ENCODE assay signal across 15 mouse cellular contexts in the genomic region with DNA sequence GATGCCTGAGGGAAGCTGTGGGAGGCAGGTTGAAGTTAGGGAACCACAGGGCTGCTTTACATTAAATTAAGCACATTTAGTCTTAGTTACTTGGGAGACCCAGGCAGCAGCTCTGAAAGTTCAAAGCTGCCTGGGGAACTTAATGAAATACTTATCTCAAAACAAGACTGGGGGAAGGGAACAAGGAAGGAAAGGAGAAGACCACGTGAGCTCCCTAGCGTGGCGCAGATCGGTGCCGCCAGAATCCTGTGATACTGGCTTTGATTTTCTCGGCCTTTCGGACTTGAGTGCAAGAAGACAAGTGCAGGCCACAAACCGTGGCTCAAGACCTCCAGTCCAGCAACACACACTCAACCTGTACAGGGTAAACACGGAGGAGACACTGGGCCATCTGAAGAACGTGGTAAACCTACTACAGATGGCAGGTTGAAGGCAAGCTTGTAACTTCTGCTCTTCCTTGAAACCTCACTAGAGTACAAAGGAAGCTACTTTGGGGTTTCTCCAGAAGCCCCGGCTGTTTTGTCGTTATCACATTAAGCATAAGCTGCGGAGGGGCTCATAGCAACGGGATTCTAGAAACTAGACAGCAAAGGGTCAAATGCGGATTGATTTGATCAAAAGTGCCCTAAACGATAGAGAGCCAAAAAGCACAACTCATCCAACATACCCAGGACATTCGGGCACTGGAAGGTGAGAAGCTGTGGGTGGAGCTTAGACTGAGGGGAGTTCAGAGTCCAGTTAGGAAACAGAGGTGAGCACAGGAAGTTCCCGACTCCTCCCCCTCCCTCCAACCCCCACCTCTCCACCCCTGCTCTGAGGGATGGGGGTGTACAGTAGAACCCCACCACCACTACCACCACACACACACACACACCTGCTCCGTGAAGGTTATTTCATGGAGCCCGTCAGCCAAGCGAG. TPM values are rescaled to one million over a fixed set of nuclear protein-coding genes. Genes with fewer than 3 reads are reported as not detected.
DNase-seq lines count a peak whose midpoint lies in the region; ATAC-seq and TF ChIP-seq lines count a peak whose summit lies in the region.
"Had no signal": no experiment of that assay in that cellular context is flagged by ENCODE, and none has a peak within 500 bp of the region (broad histone marks: within the 10 kb centered on the region; RNA-seq: fewer than 3 reads in every experiment).

No protein-coding gene starts in this region.

- H3K9me3 ChIP-seq in liver, embryonic 11.5 days (ENCODE audit: control insufficient read depth, low read length): no peaks in the 10 kb centered on the region
- no peaks in the 10 kb centered on the region for H3K9me3 ChIP-seq in stomach, postnatal 0 days (ENCODE audit: control insufficient read depth, low read length)
- H3K9me3 ChIP-seq: embryonic facial prominence, embryonic 15.5 days; heart, embryonic 13.5 days; limb, embryonic 12.5 days; neural tube, embryonic 12.5 days had no signal

- H3K4me1 ChIP-seq in liver, embryonic 11.5 days (replicated peaks; ENCODE audit: control insufficient read depth, insufficient read depth, low read length): peaks cover 31% of the 10 kb centered on the region
- no peaks in the 10 kb centered on the region for H3K4me1 ChIP-seq in stomach, postnatal 0 days (replicated peaks; ENCODE audit: control insufficient read depth, insufficient read depth)

- no peak for TF ChIP-seq EP300 in stomach, postnatal 0 days (optimal IDR thresholded peaks at IDR 0.05)

- no peaks in the 10 kb centered on the region for H3K36me3 ChIP-seq in liver, embryonic 11.5 days (ENCODE audit: control insufficient read depth, insufficient read depth, low read length)
- no peaks in the 10 kb centered on the region for H3K36me3 ChIP-seq in stomach, postnatal 0 days (ENCODE audit: control insufficient read depth, insufficient read depth, low read length)
- H3K36me3 ChIP-seq: embryonic facial prominence, embryonic 15.5 days; limb, embryonic 12.5 days; neural tube, embryonic 12.5 days had no signal

- TF ChIP-seq CTCF in stomach, postnatal 0 days (IDR thresholded peaks at IDR 0.05; ENCODE audit: low read depth): no peak

- peak overlapping the region; percentile 51 for H3K4me2 ChIP-seq in liver, embryonic 11.5 days
- no peak overlapping the region for H3K4me2 ChIP-seq in stomach, postnatal 0 days (replicated peaks; ENCODE audit: low read depth)
- H3K4me2 ChIP-seq: embryonic facial prominence, embryonic 15.5 days; heart, embryonic 13.5 days; hindbrain, embryonic 14.5 days; limb, embryonic 12.5 days; neural tube, embryonic 12.5 days had no signal

- intact Hi-C loops in left cerebral cortex, postnatal 36 days (cut with DNase I): loop anchor here (10.0 kb wide), 1 partner anchor 74 kb away; the partner anchor contains the start of gene Brca2

- peak; percentile 49 for DNase-seq in kidney, adult 9 months
- DNase-seq in kidney, postnatal 4 days: no peak
- no peak for DNase-seq in liver, embryonic 11.5 days (ENCODE audit: low spot score)
- DNase-seq in stomach, postnatal 0 days (ENCODE audit: low spot score): peak; percentile 51
- DNase-seq in left cerebral cortex, postnatal 36 days (ENCODE audit: low spot score in 2 of 2): no peak
- DNase-seq in left cerebral cortex, adult 8-10 months (ENCODE audit: low spot score in 2 of 2): no peak
- no peak for DNase-seq in frontal cortex, postnatal 10 days (ENCODE audit: low spot score in 2 of 2)
- DNase-seq: adrenal gland, postnatal 36 days; cerebellum, adult 8-10 months had no signal

- 40% methylated on average over 21 of the region's 21 CpGs for WGBS in liver, embryonic 11.5 days
- 60% methylated on average over 21 of the region's 21 CpGs for WGBS in stomach, postnatal 0 days

- no peaks in the 10 kb centered on the region for H3K27me3 ChIP-seq in liver, embryonic 11.5 days (replicated peaks; ENCODE audit: control insufficient read depth, insufficient read depth, low read length)
- no peaks in the 10 kb centered on the region for H3K27me3 ChIP-seq in stomach, postnatal 0 days (ENCODE audit: control insufficient read depth, insufficient read depth, low read length)

- peak; percentile 2 for ATAC-seq in activated CD4-positive, CD25-positive, alpha-beta regulatory T cell, adult 4 months
- peak; percentile 18; the same call in 1 of the 2 replicates for ATAC-seq in liver, embryonic 11.5 days (replicated peaks; ENCODE audit: low FRiP score)
- ATAC-seq in stomach, postnatal 0 days (ENCODE audit: low FRiP score, low TSS enrichment): peak; percentile 41

- no peak overlapping the region; the same call in 1 of the 2 replicates for H3K27ac ChIP-seq in liver, embryonic 11.5 days (ENCODE audit: low read depth, low read length)
- H3K27ac ChIP-seq in stomach, postnatal 0 days (replicated peaks): no peak overlapping the region
- H3K27ac ChIP-seq: embryonic facial prominence, embryonic 15.5 days; heart, embryonic 13.5 days; hindbrain, embryonic 14.5 days; limb, embryonic 12.5 days; neural tube, embryonic 12.5 days had no signal

- H3K9ac ChIP-seq in liver, embryonic 11.5 days (ENCODE audit: low read depth, low read length): peak overlapping the region; percentile 48
- H3K9ac ChIP-seq in stomach, postnatal 0 days (ENCODE audit: low read length): no peak overlapping the region
- H3K9ac ChIP-seq: embryonic facial prominence, embryonic 15.5 days; heart, embryonic 13.5 days; hindbrain, embryonic 14.5 days; limb, embryonic 12.5 days; neural tube, embryonic 12.5 days had no signal

- no peak overlapping the region for H3K4me3 ChIP-seq in liver, embryonic 11.5 days (ENCODE audit: low read depth, low read length)
- H3K4me3 ChIP-seq in stomach, postnatal 0 days (ENCODE audit: low read depth, low read length): no peak overlapping the region
- H3K4me3 ChIP-seq: embryonic facial prominence, embryonic 15.5 days; heart, embryonic 13.5 days; limb, embryonic 12.5 days; neural tube, embryonic 12.5 days had no signal

RNA-seq across cellular contexts. Expression of gene N4bp2l1, which starts 1.5 kb away (rescaled TPM):
- 10 to 100 TPM; 53.3 to 53.4 TPM for polyA plus RNA-seq in activated CD4-positive, CD25-positive, alpha-beta regulatory T cell, adult 4 months (2017; shearing (Covaris generic))
- 13.0 and 14.3 TPM in 2 replicates for polyA plus RNA-seq in liver, embryonic 11.5 days (2014; fragmentation: Nextera tagmentation; extraction: Ambion mirVana)
- polyA plus RNA-seq in stomach, postnatal 0 days (2015; fragmentation: Nextera tagmentation; extraction: Ambion mirVana): 10.5 and 11.9 TPM in 2 replicates
- 10 to 100 TPM; 48.3 to 64.8 TPM for total RNA-seq in left cerebral cortex, postnatal 36 days (2021)
- total RNA-seq in left cerebral cortex, adult 8-10 months (2022): 10 to 100 TPM; 53.3 to 56.8 (median 55.8) TPM

Comparison
In these comparisons a context has a peak if more than half of its experiments do, and no peak if none do; other contexts are left out.
1. DNase-seq: peak in kidney, adult 9 months (single experiment) and stomach, postnatal 0 days (single experiment); none in kidney, postnatal 4 days (0 of 2), liver, embryonic 11.5 days (single experiment), left cerebral cortex, postnatal 36 days (0 of 2), left cerebral cortex, adult 8-10 months (0 of 2) and frontal cortex, postnatal 10 days (0 of 2).
2. Peak in every context shown above with its lines, with median percentiles within 50 percentile points of each other: ATAC-seq.